Mouse (Mus musculus): ENCODE data around the gene Rad51c.

GRCm38 (mm10) chr11:87385676-87386075 lies 19.1 kb downstream of the Rad51c start:
- TF ChIP-seq GATA1 (IDR thresholded peaks at IDR 0.05; ENCODE audit: borderline replicate concordance, low read length) (no peak), FLI1 (IDR thresholded peaks at IDR 0.05; ENCODE audit: low read length) (no peak)

Data from megakaryocyte, embryonic 14.5 days (primary cell).